Mouse (Mus musculus) neural tube, embryonic 13.5 days (tissue): ENCODE results near the gene Gm9903. TPM values are rescaled to one million over a fixed set of nuclear protein-coding genes. Genes with fewer than 3 reads are reported as not detected.
A peak's percentile ranks its signal among the peaks of the same experiment; 100 is the strongest.

ENCODE experiments used
- ATAC-seq: fragments of 200-750 bp; cut with Nextera tagmentation; 2 replicates; pipeline ENCODE4 v1.8.0; 2017; ENCODE audit warnings: low read depth, mild to moderate bottlenecking, moderate TSS enrichment, moderate library complexity
- H3K27ac ChIP-seq: fragments of 300-500 bp; sonication (generic); replicated peaks from 2 replicates; pipeline ENCODE4 v1.5.1; 2015; ENCODE audit warnings: moderate library complexity, mild to moderate bottlenecking, inconsistent platforms
- H3K27me3 ChIP-seq: fragments of 300-500 bp; sonication (generic); 2 replicates; pipeline ENCODE4 v1.6.1; 2015; ENCODE audit warnings: mild to moderate bottlenecking, inconsistent platforms
- H3K36me3 ChIP-seq: fragments of 300-500 bp; sonication (generic); 2 replicates; pipeline ENCODE4 v1.6.1; 2015; ENCODE audit warnings: mild to moderate bottlenecking, inconsistent platforms
- H3K4me1 ChIP-seq: fragments of 300-500 bp; sonication (generic); replicated peaks from 2 replicates; pipeline ENCODE4 v1.6.1; 2015; ENCODE audit warnings: inconsistent platforms
- H3K4me2 ChIP-seq: fragments of 300-500 bp; sonication (generic); 2 replicates; pipeline ENCODE4 v1.6.1; 2015; ENCODE audit warnings: inconsistent platforms, mild to moderate bottlenecking, moderate library complexity
- H3K4me3 ChIP-seq: fragments of 300-500 bp; sonication (generic); 2 replicates; pipeline ENCODE4 v1.5.1; 2015; ENCODE audit warnings: mild to moderate bottlenecking, inconsistent platforms
- H3K9ac ChIP-seq: fragments of 300-500 bp; sonication (generic); 2 replicates; pipeline ENCODE4 v1.6.1; 2015; ENCODE audit warnings: moderate library complexity, mild to moderate bottlenecking, inconsistent platforms
- H3K9me3 ChIP-seq: fragments of 300-500 bp; sonication (generic); 2 replicates; pipeline ENCODE4 v1.6.1; 2016; ENCODE audit warnings: inconsistent platforms
- WGBS: fragments of 180-500 bp; shearing (Covaris S2); methylation state at CpG from one replicate; pipeline ENCODE4 v1.1.7; 2015; 5-methylcytosine and 5-hydroxymethylcytosine counted together
- polyA plus RNA-seq: library from polyadenylated mRNA; unstranded; fragments of >200 nt; fragmentation: Nextera tagmentation; extraction: Ambion mirVana; gene quantifications from 2 replicates; pipeline ENCODE4 v1.2.1, GENCODE M21; 2015

The Gm9903 gene
- polyA plus RNA-seq, 1 experiment from 2014 or later = 0.71 TPM

GRCm38 (mm10) chr5:33674439-33674838, 44.7 kb downstream of the Gm9903 start:
- peak overlapping the region; percentile 38; the same call in 1 of the 2 replicates for H3K9ac ChIP-seq
- H3K4me2 ChIP-seq = no peak overlapping the region
- peaks cover 14% of the 10 kb centered on the region for H3K36me3 ChIP-seq
- no peaks in the 10 kb centered on the region for H3K9me3 ChIP-seq
- H3K27ac ChIP-seq = no peak overlapping the region; the same call in 1 of the 2 replicates
- H3K4me3 ChIP-seq = no peak overlapping the region
- peak; percentile 70 for ATAC-seq
- peaks cover 13% of the 10 kb centered on the region for H3K4me1 ChIP-seq
- no peaks in the 10 kb centered on the region for H3K27me3 ChIP-seq
- WGBS = 32% methylated on average over 3 of the region's 3 CpGs

GRCm38 (mm10) chr5:33675964-33676363, 46.2 kb downstream of the Gm9903 start:
- Histone ChIP-seq H3K9ac (no peak overlapping the region), H3K9me3 (no peaks in the 10 kb centered on the region), H3K27ac (no peak overlapping the region), H3K27me3 (no peaks in the 10 kb centered on the region), H3K36me3 (peaks cover 3% of the 10 kb centered on the region; the same call in 1 of the 2 replicates), H3K4me1 (peaks cover 13% of the 10 kb centered on the region), H3K4me2 (no peak overlapping the region), H3K4me3 (no peak overlapping the region)
- no peak for ATAC-seq
- WGBS = 0% methylated on average over 1 of the region's 1 CpGs

GRCm38 (mm10) chr5:33678244-33678643, 48.5 kb downstream of the Gm9903 start:
- peaks cover 13% of the 10 kb centered on the region for H3K4me1 ChIP-seq
- no peak overlapping the region for H3K4me3 ChIP-seq
- no peaks in the 10 kb centered on the region; the same call in 1 of the 2 replicates for H3K27me3 ChIP-seq
- H3K9me3 ChIP-seq = no peaks in the 10 kb centered on the region
- H3K36me3 ChIP-seq = no peaks in the 10 kb centered on the region
- WGBS = 90% methylated on average over 5 of the region's 5 CpGs
- ATAC-seq = no peak
- no peak overlapping the region for H3K27ac ChIP-seq
- no peak overlapping the region for H3K4me2 ChIP-seq
- H3K9ac ChIP-seq = no peak overlapping the region

- WGBS = 60% methylated on average over 3 of the region's 3 CpGs
- no peak for ATAC-seq
- H3K9ac ChIP-seq = no peak overlapping the region
Observed at GRCm38 (mm10) chr5:33681044-33681443, 51.3 kb downstream of the Gm9903 start.

More at GRCm38 (mm10) chr5:33681044-33681443, 51.3 kb downstream of the Gm9903 start:
- Histone ChIP-seq H3K9me3 (no peaks in the 10 kb centered on the region), H3K36me3 (no peaks in the 10 kb centered on the region), H3K4me2 (no peak overlapping the region), H3K4me1 (no peaks in the 10 kb centered on the region), H3K27me3 (peaks cover 9% of the 10 kb centered on the region), H3K4me3 (no peak overlapping the region), H3K27ac (no peak overlapping the region)

Other genes with a start within 250 kb of the Gm9903 start
- 0.38 and 0.50 TPM in 2 replicates for gene Nkx1-1, start 195.9 kb upstream of the Gm9903 start, polyA plus RNA-seq
- 28.8 and 31.4 TPM in 2 replicates for gene Fam53a, start 290 bp upstream of the Gm9903 start, polyA plus RNA-seq
- 113 and 132 TPM in 2 replicates for gene Slbp, start 22.6 kb downstream of the Gm9903 start, polyA plus RNA-seq
- gene Tacc3, start 28.2 kb downstream of the Gm9903 start, polyA plus RNA-seq = 40.7 and 46.3 TPM in 2 replicates
- gene Tmem129, start 28.5 kb downstream of the Gm9903 start, polyA plus RNA-seq = 24.7 and 27.6 TPM in 2 replicates
- gene Fgfr3, start 91.7 kb downstream of the Gm9903 start, polyA plus RNA-seq = 42.3 and 44.9 TPM in 2 replicates
- gene Letm1, start 152.9 kb downstream of the Gm9903 start, polyA plus RNA-seq = 58.3 and 59.4 TPM in 2 replicates
- gene Nsd2, start 190.8 kb downstream of the Gm9903 start, polyA plus RNA-seq = 63.1 and 68.8 TPM in 2 replicates